Mouse (Mus musculus): ENCODE measurements around the gene Syce1l. TPM values are rescaled to one million over a fixed set of nuclear protein-coding genes. Genes with fewer than 3 reads are reported as not detected.

Gene Syce1l
- not detected for polyA plus RNA-seq (2012; fragmentation: generic; extraction: Trizol)
- long read RNA-seq, experiment 1, partial matches to known transcripts, result 0 of 1 reads
- long read RNA-seq, experiment 1, other reads (novel, unspliced or antisense), result 1 of 1 reads
- long read RNA-seq, experiment 2, partial matches to known transcripts, result 0 of 1 reads
- long read RNA-seq, experiment 2, other reads (novel, unspliced or antisense), result 1 of 1 reads

DNA sequence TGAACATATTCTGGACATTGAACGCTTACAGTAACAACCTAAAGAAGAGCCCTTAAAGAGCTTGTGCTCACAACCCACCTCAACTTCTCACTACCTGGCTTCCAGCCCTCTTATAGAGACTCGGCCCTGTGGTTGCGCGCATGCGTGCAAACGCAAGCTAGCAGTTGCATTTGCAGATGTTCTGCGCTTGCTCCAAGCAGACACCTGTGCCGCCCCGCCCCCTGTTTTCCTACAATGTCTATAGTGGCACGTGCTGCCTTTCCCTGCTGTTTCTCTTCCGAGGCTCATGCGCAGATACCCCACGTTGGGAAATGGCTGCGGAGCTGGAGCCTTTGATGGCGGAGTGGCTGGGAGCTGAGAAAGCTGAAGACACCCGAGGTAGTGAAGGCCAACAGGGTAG is at the start of gene Syce1l:
Syce1l (plus strand) TSS at position 288 of the 400 bp plus-strand sequence.
- H3K79me2 ChIP-seq (ENCODE audit: control insufficient read depth, insufficient read depth), result no peaks in the 10 kb centered on the region
- no peaks in the 10 kb centered on the region for H3K27me3 ChIP-seq (ENCODE audit: control insufficient read depth, insufficient read depth, insufficient read length)
- peaks cover 4% of the 10 kb centered on the region for H3K36me3 ChIP-seq (ENCODE audit: control insufficient read depth, insufficient read depth)
- TF ChIP-seq MAX (IDR thresholded peaks at IDR 0.05) (no peak), CEBPB (IDR thresholded peaks at IDR 0.05; ENCODE audit: low read depth) (no peak), CTCF (IDR thresholded peaks at IDR 0.05; ENCODE audit: control insufficient read depth, insufficient read depth, insufficient read length) (no peak), MYOD1 (IDR thresholded peaks at IDR 0.05; ENCODE audit: control insufficient read depth, insufficient read length, low read depth) (no peak), FOSL1 (IDR thresholded peaks at IDR 0.05; ENCODE audit: insufficient read depth, low read length, poor library complexity, severe bottlenecking) (no peak)
- no peak within 1 kb of the TSS for H3K4me3 ChIP-seq (ENCODE audit: insufficient read depth, poor library complexity, severe bottlenecking)
- no peaks in the 10 kb centered on the region for H3K79me3 ChIP-seq (ENCODE audit: low read depth)
- H3ac ChIP-seq (ENCODE audit: control insufficient read depth, insufficient read length, low read depth), result no peak within 1 kb of the TSS

DNA sequence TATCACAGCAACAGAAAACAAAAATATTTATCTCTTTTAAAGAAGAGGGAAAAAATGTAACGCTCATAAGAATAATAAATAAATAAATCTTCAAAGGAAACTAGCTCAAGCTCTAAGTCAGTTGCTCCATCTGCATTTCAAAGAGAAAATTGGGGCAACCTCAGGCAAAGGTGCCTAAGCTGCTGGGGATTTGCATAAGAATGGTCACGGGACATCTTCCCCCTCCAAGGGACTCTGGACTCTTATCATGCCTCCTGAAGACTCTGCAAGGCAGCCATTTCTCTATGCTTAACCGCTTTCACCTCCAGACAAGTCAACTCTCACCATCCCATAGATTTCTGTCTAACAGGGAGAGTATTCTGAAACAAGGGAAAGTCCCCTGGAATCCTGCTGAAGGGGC is 44.6 kb upstream of the Syce1l start:
- H3K27me3 ChIP-seq (ENCODE audit: control insufficient read depth, insufficient read depth, insufficient read length), result no peaks in the 10 kb centered on the region
- H3K79me2 ChIP-seq (ENCODE audit: control insufficient read depth, insufficient read depth), result no peaks in the 10 kb centered on the region
- H3K79me3 ChIP-seq (ENCODE audit: low read depth), result no peaks in the 10 kb centered on the region
- no peak overlapping the region for H3ac ChIP-seq (ENCODE audit: control insufficient read depth, insufficient read length, low read depth)
- no peaks in the 10 kb centered on the region for H3K36me3 ChIP-seq (ENCODE audit: control insufficient read depth, insufficient read depth)
- H3K4me3 ChIP-seq (ENCODE audit: insufficient read depth, poor library complexity, severe bottlenecking), result no peak overlapping the region
- TF ChIP-seq FOSL1 (IDR thresholded peaks at IDR 0.05; ENCODE audit: insufficient read depth, low read length, poor library complexity, severe bottlenecking) (no peak), MYOG (IDR thresholded peaks at IDR 0.05; ENCODE audit: control insufficient read depth, extremely low read depth, insufficient read length) (no peak), MAX (IDR thresholded peaks at IDR 0.05) (no peak), USF1 (IDR thresholded peaks at IDR 0.05; ENCODE audit: low read depth) (no peak), CEBPB (IDR thresholded peaks at IDR 0.05; ENCODE audit: low read depth) (no peak)

DNA sequence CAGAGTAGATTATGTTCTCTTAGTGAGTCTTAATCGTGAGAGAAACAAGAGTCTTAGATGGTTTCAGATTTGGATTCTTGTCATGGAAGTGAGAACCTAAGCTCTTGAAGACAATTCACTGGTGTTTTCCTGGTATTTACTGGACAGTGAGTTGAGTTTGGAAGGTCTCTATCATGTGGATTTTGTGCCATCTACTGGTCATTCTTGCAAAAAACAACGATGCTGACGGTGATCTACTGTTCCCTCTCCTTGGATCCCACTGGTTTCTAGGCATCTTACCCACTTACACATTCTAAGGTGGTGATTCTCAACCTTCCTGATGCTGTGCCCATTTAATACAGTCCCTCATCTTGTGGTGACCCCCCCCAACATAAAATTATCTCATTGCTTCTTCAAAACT is 10.4 kb upstream of the Syce1l start:
- H3K4me3 ChIP-seq (ENCODE audit: insufficient read depth, poor library complexity, severe bottlenecking), result no peak overlapping the region
- H3K79me3 ChIP-seq (ENCODE audit: low read depth), result no peaks in the 10 kb centered on the region
- peaks cover 18% of the 10 kb centered on the region for H3K79me2 ChIP-seq (ENCODE audit: control insufficient read depth, insufficient read depth)
- TF ChIP-seq MAX (IDR thresholded peaks at IDR 0.05), result no peak
- TF ChIP-seq CTCF (IDR thresholded peaks at IDR 0.05; ENCODE audit: control insufficient read depth, insufficient read depth, insufficient read length), result peak; percentile 34
- TF ChIP-seq CEBPB (IDR thresholded peaks at IDR 0.05; ENCODE audit: low read depth), result no peak
- no peak for TF ChIP-seq MYOD1 (IDR thresholded peaks at IDR 0.05; ENCODE audit: control insufficient read depth, insufficient read length, low read depth)
- no peak for TF ChIP-seq MYOG (IDR thresholded peaks at IDR 0.05; ENCODE audit: control insufficient read depth, extremely low read depth, insufficient read length)
- no peak for TF ChIP-seq USF1 (IDR thresholded peaks at IDR 0.05; ENCODE audit: low read depth)
- H3K36me3 ChIP-seq (ENCODE audit: control insufficient read depth, insufficient read depth), result no peaks in the 10 kb centered on the region
- no peak overlapping the region for H3ac ChIP-seq (ENCODE audit: control insufficient read depth, insufficient read length, low read depth)
- no peaks in the 10 kb centered on the region for H3K27me3 ChIP-seq (ENCODE audit: control insufficient read depth, insufficient read depth, insufficient read length)

DNA sequence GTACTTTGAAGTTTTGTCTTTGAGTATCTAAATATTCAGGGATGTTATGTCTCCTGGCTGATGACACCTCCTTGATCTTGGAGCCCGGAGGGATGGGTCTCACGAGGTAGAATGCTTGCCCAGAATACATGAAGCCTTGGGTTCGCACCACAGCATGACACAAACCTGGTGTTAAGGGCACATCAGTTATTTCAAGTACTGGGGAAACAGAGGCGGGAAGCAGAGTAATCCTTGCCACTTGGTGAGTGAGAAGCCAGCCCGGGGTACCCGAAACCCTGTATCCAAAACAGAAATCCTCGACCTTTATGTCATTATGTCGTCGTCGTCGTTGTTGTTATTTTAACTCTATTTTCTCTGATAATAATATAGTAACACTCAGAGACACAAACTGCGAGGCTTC is 8.9 kb upstream of the Syce1l start:
- peak overlapping the region; percentile 92 for H3K4me3 ChIP-seq (ENCODE audit: insufficient read depth, poor library complexity, severe bottlenecking)
- H3K79me3 ChIP-seq (ENCODE audit: low read depth), result no peaks in the 10 kb centered on the region
- H3K36me3 ChIP-seq (ENCODE audit: control insufficient read depth, insufficient read depth), result no peaks in the 10 kb centered on the region
- no peak overlapping the region for H3ac ChIP-seq (ENCODE audit: control insufficient read depth, insufficient read length, low read depth)
- no peaks in the 10 kb centered on the region for H3K27me3 ChIP-seq (ENCODE audit: control insufficient read depth, insufficient read depth, insufficient read length)
- TF ChIP-seq FOSL1 (IDR thresholded peaks at IDR 0.05; ENCODE audit: insufficient read depth, low read length, poor library complexity, severe bottlenecking) (no peak), CEBPB (IDR thresholded peaks at IDR 0.05; ENCODE audit: low read depth) (no peak), MYOD1 (IDR thresholded peaks at IDR 0.05; ENCODE audit: control insufficient read depth, insufficient read length, low read depth) (no peak), MAX (IDR thresholded peaks at IDR 0.05) (no peak)
- H3K79me2 ChIP-seq (ENCODE audit: control insufficient read depth, insufficient read depth), result peaks cover 18% of the 10 kb centered on the region

DNA sequence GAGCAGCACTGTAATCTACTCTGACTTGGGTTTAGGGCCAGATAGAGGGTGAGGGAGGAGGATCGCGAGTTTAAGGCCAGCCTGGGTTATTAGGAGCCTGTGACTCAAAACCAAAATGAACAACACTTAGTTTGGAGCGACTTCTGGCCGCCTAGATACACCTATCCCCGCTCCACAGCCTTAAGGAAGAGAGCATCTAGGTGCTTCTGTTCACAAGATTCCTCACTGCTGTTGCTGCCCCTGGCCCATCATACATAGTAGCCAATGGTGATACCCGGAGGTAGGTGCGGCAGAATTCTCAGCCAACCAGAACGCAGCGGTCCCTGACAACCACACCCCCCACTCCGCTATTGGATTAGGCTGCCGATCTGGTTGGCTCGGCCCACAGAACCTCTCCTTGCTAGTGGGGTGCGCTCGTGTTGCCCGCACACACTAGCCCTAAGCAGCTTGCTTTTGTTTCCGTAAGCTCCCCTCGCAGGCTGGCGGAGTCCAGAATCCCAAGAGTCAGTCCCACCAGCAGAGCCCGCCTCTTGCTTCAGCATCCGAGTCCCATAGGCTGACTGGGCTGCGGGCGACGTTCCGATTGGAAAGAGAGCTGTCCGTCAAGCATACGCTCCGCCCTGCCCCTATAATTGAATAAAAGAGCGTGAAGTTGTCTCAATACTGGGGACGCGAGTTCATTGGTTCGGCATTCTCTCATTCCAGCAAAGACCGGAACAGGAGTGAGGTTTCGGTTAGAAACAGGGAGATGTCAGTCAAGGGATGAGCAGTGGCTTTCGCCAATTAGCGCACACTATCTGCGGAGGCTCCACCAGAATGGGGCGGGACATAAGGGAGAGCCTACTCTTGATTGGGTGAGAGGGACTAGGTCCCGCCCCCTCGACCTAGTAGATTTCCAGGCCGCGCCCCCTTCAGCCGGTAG is 8.1 kb upstream of the Syce1l start, which contains the start of gene Mon1b:
Mon1b (plus strand) TSS at position 918 of the 922 bp plus-strand sequence.
- no peaks in the 10 kb centered on the region for H3K36me3 ChIP-seq (ENCODE audit: control insufficient read depth, insufficient read depth)
- peak within 1 kb of the TSS; percentile 92 for H3K4me3 ChIP-seq (ENCODE audit: insufficient read depth, poor library complexity, severe bottlenecking)
- H3K79me3 ChIP-seq (ENCODE audit: low read depth), result no peaks in the 10 kb centered on the region
- H3K27me3 ChIP-seq (ENCODE audit: control insufficient read depth, insufficient read depth, insufficient read length), result no peaks in the 10 kb centered on the region
- peaks cover 18% of the 10 kb centered on the region for H3K79me2 ChIP-seq (ENCODE audit: control insufficient read depth, insufficient read depth)
- TF ChIP-seq MYOD1 (IDR thresholded peaks at IDR 0.05; ENCODE audit: control insufficient read depth, insufficient read length, low read depth) (no peak), FOSL1 (IDR thresholded peaks at IDR 0.05; ENCODE audit: insufficient read depth, low read length, poor library complexity, severe bottlenecking) (no peak)
- peak within 1 kb of the TSS; percentile 92 for H3ac ChIP-seq (ENCODE audit: control insufficient read depth, insufficient read length, low read depth)

All from C2C12 (cell line).